Mouse (Mus musculus): ENCODE measurements around the gene Pcsk4. TPM values are rescaled to one million over a fixed set of nuclear protein-coding genes. Genes with fewer than 3 reads are reported as not detected.

Gene Pcsk4
- polyA plus RNA-seq, 1 experiment from 2014 or later = 1.8 TPM

DNA sequence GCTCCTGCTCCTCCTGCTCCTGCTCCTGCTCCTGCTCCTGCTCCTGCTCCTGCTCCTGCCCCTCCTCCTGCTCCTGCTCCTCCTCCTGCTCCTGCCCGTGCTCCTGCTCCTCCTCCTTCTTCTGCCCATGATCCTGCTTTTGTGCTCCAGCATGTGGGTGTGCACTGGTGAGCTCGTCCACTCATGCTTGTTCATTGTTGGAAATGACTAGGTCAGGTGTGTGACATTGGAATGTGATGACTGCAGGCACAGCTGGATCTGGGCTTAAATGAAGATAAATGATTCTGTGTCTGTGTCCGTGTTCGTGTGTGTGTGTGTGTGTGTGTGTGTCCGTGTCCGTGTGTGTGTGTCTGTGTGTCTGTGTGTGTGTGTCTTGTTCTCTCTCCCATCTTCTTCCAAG is 39.1 kb upstream of the Pcsk4 start:
- ATAC-seq (ENCODE audit: low FRiP score) (no peak), DNase-seq (ENCODE audit: low spot score, missing footprints) (no peak)
- Histone ChIP-seq H3K27ac (ENCODE audit: low read depth, low read length) (no peak overlapping the region), H3K4me2 (no peak overlapping the region), H3K4me3 (ENCODE audit: low read depth, low read length) (no peak overlapping the region), H3K36me3 (ENCODE audit: control insufficient read depth, insufficient read depth, low read length) (no peaks in the 10 kb centered on the region), H3K9ac (ENCODE audit: low read length) (no peak overlapping the region), H3K27me3 (ENCODE audit: control insufficient read depth, insufficient read depth, low read length) (no peaks in the 10 kb centered on the region; the same call in 1 of the 2 replicates), H3K9me3 (ENCODE audit: control insufficient read depth, low read length) (no peaks in the 10 kb centered on the region), H3K4me1 (ENCODE audit: control insufficient read depth, insufficient read depth, low read length) (peaks cover 6% of the 10 kb centered on the region; the same call in 1 of the 2 replicates)
- WGBS = 87% methylated on average over 6 of the region's 6 CpGs

DNA sequence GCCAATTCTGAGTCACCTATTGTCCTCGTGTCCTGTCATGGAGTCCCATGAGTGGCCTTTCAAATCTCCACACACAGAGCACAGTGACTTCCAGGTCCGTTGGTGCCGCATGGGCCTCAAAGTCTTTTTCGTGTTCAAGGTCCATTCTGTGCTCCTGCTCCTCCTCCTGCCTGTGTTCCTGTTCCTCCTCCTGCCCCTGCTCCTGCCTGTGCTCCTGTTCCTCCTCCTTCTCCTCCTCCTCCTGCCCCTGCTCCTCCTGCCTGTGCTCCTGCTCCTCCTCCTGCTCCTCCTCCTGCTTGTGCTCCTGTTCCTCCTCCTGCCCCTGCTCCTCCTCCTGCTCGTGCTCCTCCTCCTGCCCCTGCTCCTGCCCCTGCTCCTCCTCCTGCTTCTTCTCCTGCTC is 38.7 kb upstream of the Pcsk4 start:
- Histone ChIP-seq H3K4me2 (no peak overlapping the region), H3K9ac (ENCODE audit: low read length) (no peak overlapping the region)
- WGBS = 60% methylated on average over 5 of the region's 5 CpGs

DNA sequence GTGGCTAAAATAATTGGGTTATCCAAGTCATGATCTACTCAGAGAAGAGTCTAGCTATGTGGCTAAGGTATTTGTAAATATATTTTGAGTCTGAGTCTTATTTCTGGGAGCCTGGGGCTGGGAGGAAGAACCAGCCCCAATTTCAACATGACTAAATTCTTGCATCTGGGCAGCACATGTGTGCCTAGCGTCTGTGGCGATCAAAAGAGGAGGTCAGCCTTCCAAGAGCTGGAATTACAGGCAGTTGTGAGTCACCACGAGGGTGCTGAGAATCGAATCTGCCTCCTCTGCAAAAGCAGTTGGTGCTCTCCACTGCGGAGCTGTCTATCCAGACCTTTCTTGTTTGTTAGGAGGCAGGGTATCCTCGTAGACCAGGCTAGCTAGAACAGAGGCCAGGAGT is 36.4 kb upstream of the Pcsk4 start:
- no peak overlapping the region for H3K4me3 ChIP-seq (ENCODE audit: low read depth, low read length)
- no peak overlapping the region for H3K4me2 ChIP-seq
- no peaks in the 10 kb centered on the region; the same call in 1 of the 2 replicates for H3K27me3 ChIP-seq (ENCODE audit: control insufficient read depth, insufficient read depth, low read length)
- no peaks in the 10 kb centered on the region for H3K9me3 ChIP-seq (ENCODE audit: control insufficient read depth, low read length)
- ATAC-seq (ENCODE audit: low FRiP score) = no peak
- H3K4me1 ChIP-seq (ENCODE audit: control insufficient read depth, insufficient read depth, low read length) = no peaks in the 10 kb centered on the region
- no peak overlapping the region for H3K27ac ChIP-seq (ENCODE audit: low read depth, low read length)
- H3K9ac ChIP-seq (ENCODE audit: low read length) = no peak overlapping the region
- H3K36me3 ChIP-seq (ENCODE audit: control insufficient read depth, insufficient read depth, low read length) = no peaks in the 10 kb centered on the region
- 76% methylated on average over 6 of the region's 6 CpGs for WGBS
- no peak for DNase-seq (ENCODE audit: low spot score, missing footprints)

More for the DNA sequence above, 38.7 kb upstream of the Pcsk4 start:
- Histone ChIP-seq H3K9me3 (ENCODE audit: control insufficient read depth, low read length) (no peaks in the 10 kb centered on the region), H3K4me1 (ENCODE audit: control insufficient read depth, insufficient read depth, low read length) (peaks cover 6% of the 10 kb centered on the region; the same call in 1 of the 2 replicates), H3K36me3 (ENCODE audit: control insufficient read depth, insufficient read depth, low read length) (no peaks in the 10 kb centered on the region), H3K27ac (ENCODE audit: low read depth, low read length) (no peak overlapping the region), H3K4me3 (ENCODE audit: low read depth, low read length) (no peak overlapping the region), H3K27me3 (ENCODE audit: control insufficient read depth, insufficient read depth, low read length) (no peaks in the 10 kb centered on the region; the same call in 1 of the 2 replicates)
- DNase-seq (ENCODE audit: low spot score, missing footprints) (no peak), ATAC-seq (ENCODE audit: low FRiP score) (no peak)

DNA sequence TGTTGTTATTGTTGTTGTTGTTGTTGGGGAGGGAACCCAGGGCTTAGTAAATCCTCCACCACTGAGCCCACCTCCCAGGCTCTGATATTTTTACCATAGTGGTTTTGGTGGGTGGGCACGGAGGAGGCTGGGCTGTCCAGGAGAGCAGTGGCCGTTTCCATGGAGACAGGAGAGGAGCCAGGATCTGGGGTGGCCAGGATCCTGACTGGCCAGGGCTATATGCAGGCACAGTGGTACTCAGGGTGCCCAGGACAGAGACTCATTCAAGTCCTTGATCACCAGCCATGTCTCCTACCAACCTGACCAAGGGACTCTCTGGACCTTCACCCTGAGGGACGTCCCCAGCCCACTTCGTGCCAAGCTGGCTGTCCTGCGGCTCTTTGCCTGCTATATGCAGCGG is 34.4 kb upstream of the Pcsk4 start:
- DNase-seq (ENCODE audit: low spot score, missing footprints) (no peak), ATAC-seq (ENCODE audit: low FRiP score) (no peak)
- no peak overlapping the region for H3K9ac ChIP-seq (ENCODE audit: low read length)
- no peaks in the 10 kb centered on the region for H3K9me3 ChIP-seq (ENCODE audit: control insufficient read depth, low read length)
- peaks cover 4% of the 10 kb centered on the region for H3K27me3 ChIP-seq (ENCODE audit: control insufficient read depth, insufficient read depth, low read length)
- H3K4me2 ChIP-seq = no peak overlapping the region
- no peaks in the 10 kb centered on the region for H3K36me3 ChIP-seq (ENCODE audit: control insufficient read depth, insufficient read depth, low read length)
- no peak overlapping the region for H3K27ac ChIP-seq (ENCODE audit: low read depth, low read length)
- no peaks in the 10 kb centered on the region for H3K4me1 ChIP-seq (ENCODE audit: control insufficient read depth, insufficient read depth, low read length)
- 34% methylated on average over 6 of the region's 6 CpGs for WGBS
- H3K4me3 ChIP-seq (ENCODE audit: low read depth, low read length) = no peak overlapping the region

GRCm38 (mm10) chr10:80357994-80358639 is 28.8 kb upstream of the Pcsk4 start:
- Histone ChIP-seq H3K27me3 (ENCODE audit: control insufficient read depth, insufficient read depth, low read length) (peaks cover 50% of the 10 kb centered on the region), H3K4me3 (ENCODE audit: low read depth, low read length) (no peak overlapping the region), H3K36me3 (ENCODE audit: control insufficient read depth, insufficient read depth, low read length) (no peaks in the 10 kb centered on the region), H3K9ac (ENCODE audit: low read length) (no peak overlapping the region), H3K27ac (ENCODE audit: low read depth, low read length) (no peak overlapping the region), H3K9me3 (ENCODE audit: control insufficient read depth, low read length) (no peaks in the 10 kb centered on the region), H3K4me2 (peak overlapping the region; percentile 6; the same call in 1 of the 2 replicates), H3K4me1 (ENCODE audit: control insufficient read depth, insufficient read depth, low read length) (peaks cover 8% of the 10 kb centered on the region)
- WGBS = 8% methylated on average over 31 of the region's 31 CpGs
- DNase-seq (ENCODE audit: low spot score, missing footprints) (no peak), ATAC-seq (ENCODE audit: low FRiP score) (peak; percentile 58; the same call in 1 of the 2 replicates)

DNA sequence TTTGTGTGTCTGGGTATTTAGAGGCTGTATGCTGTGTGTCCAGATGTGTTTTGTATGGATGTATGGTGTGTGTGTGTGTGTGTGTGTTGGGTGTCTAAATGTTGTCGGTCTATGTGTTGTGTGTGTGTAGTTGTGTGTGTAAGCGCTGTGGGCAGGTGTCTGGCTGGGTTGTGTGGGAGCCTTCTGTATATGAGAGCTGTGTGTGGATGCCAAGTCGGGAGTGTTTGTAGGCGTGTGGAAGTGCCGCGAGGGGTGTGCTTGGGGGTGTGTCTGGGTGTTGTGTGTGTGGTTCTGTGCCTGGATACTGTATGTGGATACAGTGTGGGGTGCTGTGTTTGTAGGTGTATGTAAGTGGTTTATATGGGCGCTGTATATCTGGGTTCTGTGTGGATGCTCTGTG is 28.0 kb upstream of the Pcsk4 start:
- Histone ChIP-seq H3K9me3 (ENCODE audit: control insufficient read depth, low read length) (no peaks in the 10 kb centered on the region), H3K9ac (ENCODE audit: low read length) (no peak overlapping the region), H3K27me3 (ENCODE audit: control insufficient read depth, insufficient read depth, low read length) (peaks cover 55% of the 10 kb centered on the region), H3K4me2 (no peak overlapping the region), H3K4me3 (ENCODE audit: low read depth, low read length) (no peak overlapping the region), H3K36me3 (ENCODE audit: control insufficient read depth, insufficient read depth, low read length) (no peaks in the 10 kb centered on the region), H3K4me1 (ENCODE audit: control insufficient read depth, insufficient read depth, low read length) (peaks cover 8% of the 10 kb centered on the region), H3K27ac (ENCODE audit: low read depth, low read length) (no peak overlapping the region)
- no peak for DNase-seq (ENCODE audit: low spot score, missing footprints)
- WGBS = 39% methylated on average over 7 of the region's 7 CpGs
- ATAC-seq (ENCODE audit: low FRiP score) = no peak

DNA sequence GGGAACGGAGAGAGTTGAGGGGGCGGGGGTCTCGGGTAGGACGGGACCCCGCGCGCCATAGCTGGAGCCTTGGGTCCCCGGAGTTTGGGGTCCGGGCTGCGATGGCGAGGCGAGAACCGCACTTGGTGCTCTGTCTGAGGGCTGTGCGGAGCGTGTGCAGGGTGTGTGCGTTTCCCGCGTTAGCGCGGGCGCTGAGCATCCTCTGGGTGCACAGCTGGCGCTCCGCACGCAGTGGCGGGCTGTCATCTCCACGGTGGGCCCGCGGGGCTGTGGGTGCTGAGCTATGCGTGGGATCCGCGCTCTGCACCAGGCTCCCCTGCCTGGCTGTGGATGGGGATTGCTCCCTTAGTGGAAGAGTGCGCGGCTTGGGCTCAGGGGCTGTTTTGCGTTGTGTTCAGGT is 27.4 kb upstream of the Pcsk4 start:
- Histone ChIP-seq H3K4me1 (ENCODE audit: control insufficient read depth, insufficient read depth, low read length) (peaks cover 8% of the 10 kb centered on the region), H3K27me3 (ENCODE audit: control insufficient read depth, insufficient read depth, low read length) (peaks cover 58% of the 10 kb centered on the region), H3K9ac (ENCODE audit: low read length) (no peak overlapping the region), H3K4me3 (ENCODE audit: low read depth, low read length) (peak overlapping the region; percentile 20), H3K9me3 (ENCODE audit: control insufficient read depth, low read length) (no peaks in the 10 kb centered on the region), H3K36me3 (ENCODE audit: control insufficient read depth, insufficient read depth, low read length) (no peaks in the 10 kb centered on the region), H3K27ac (ENCODE audit: low read depth, low read length) (no peak overlapping the region), H3K4me2 (peak overlapping the region; percentile 31)
- DNase-seq (ENCODE audit: low spot score, missing footprints) = no peak
- WGBS = 1% methylated on average over 34 of the region's 34 CpGs
- ATAC-seq (ENCODE audit: low FRiP score) = no peak

DNA sequence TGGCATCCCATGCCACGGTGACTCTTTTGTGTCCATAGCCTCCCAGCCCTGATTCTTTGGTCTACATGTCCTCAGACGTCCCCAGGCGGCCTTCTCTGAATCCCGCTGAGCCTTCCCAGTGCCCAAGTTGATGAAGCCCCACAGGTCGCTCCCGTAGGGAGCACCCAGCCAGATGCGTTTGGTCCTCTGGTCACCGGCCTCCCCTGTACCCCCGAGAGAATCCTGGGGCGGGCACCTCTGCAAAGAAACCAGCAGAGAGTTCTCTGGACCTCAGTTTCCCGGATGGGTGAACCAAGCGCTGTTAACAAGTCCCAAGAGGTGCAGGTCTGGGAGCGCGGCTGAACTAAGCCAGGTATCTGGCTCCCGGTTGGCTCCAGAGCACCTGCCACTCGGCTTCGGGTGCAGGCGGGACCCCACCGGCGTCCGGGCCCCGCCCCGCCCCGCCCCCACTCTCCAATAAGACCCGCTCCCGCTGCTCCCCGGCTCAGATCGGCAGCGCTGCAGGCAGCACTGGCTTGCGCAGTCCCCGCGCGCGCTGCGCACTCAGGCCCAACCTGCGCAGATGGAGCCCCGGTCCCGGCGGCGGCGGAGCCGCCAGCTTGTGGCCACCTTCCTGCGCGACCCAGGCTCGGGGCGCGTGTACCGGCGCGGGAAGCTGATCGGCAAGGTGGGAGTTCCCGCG is 26.8 kb upstream of the Pcsk4 start, which contains the start of gene Plk5:
Gene Plk5 (plus strand): TSS at position 459 of the 682 bp plus-strand sequence.
- Histone ChIP-seq H3K27me3 (ENCODE audit: control insufficient read depth, insufficient read depth, low read length) (peaks cover 60% of the 10 kb centered on the region), H3K4me3 (ENCODE audit: low read depth, low read length) (peak within 1 kb of the TSS; percentile 20), H3K36me3 (ENCODE audit: control insufficient read depth, insufficient read depth, low read length) (no peaks in the 10 kb centered on the region), H3K9me3 (ENCODE audit: control insufficient read depth, low read length) (no peaks in the 10 kb centered on the region), H3K4me2 (peak within 1 kb of the TSS; percentile 31), H3K27ac (ENCODE audit: low read depth, low read length) (no peak within 1 kb of the TSS), H3K4me1 (ENCODE audit: control insufficient read depth, insufficient read depth, low read length) (peaks cover 8% of the 10 kb centered on the region), H3K9ac (ENCODE audit: low read length) (no peak within 1 kb of the TSS)
- WGBS = under 1% methylated on average over 50 of the region's 53 CpGs
- DNase-seq (ENCODE audit: low spot score, missing footprints) (no peak), ATAC-seq (ENCODE audit: low FRiP score) (no peak)

- Histone ChIP-seq H3K9ac (ENCODE audit: low read length) (no peak overlapping the region), H3K4me3 (ENCODE audit: low read depth, low read length) (no peak overlapping the region), H3K4me2 (no peak overlapping the region), H3K27ac (ENCODE audit: low read depth, low read length) (no peak overlapping the region), H3K4me1 (ENCODE audit: control insufficient read depth, insufficient read depth, low read length) (peaks cover 8% of the 10 kb centered on the region), H3K27me3 (ENCODE audit: control insufficient read depth, insufficient read depth, low read length) (peaks cover 64% of the 10 kb centered on the region), H3K36me3 (ENCODE audit: control insufficient read depth, insufficient read depth, low read length) (no peaks in the 10 kb centered on the region), H3K9me3 (ENCODE audit: control insufficient read depth, low read length) (no peaks in the 10 kb centered on the region)
- no peak for ATAC-seq (ENCODE audit: low FRiP score)
- 9% methylated on average over 8 of the region's 9 CpGs for WGBS
- no peak for DNase-seq (ENCODE audit: low spot score, missing footprints)
These were observed 26.1 kb upstream of the Pcsk4 start for GRCm38 (mm10) chr10:80355431-80355830.
